Mouse (Mus musculus) left cerebral cortex, postnatal 10 days (tissue): ENCODE results near the gene Dis3l. TPM values are rescaled to one million over a fixed set of nuclear protein-coding genes. Genes with fewer than 3 reads are reported as not detected.

Experiments used
- DNase-seq, 2 experiments: peaks; one replicate each; pipeline ENCODE4 v3.0.0; 2021 to 2022; ENCODE audit warnings: low spot score in 2 of 2, mixed read lengths in 1 of 2; ENCODE audit errors: extremely low spot score in 1 of 2
- intact Hi-C: fragments of 180-260 bp; cut with DNase I; formaldehyde crosslinking; loops from one replicate; pipeline ENCODE4 v1.15.1; 2025
- total RNA-seq, 2 experiments: library from RNA; stranded (reverse); gene quantifications; 2 replicates each; pipeline ENCODE4 v1.2.3; 2021

Dis3l gene
- 10 to 100 TPM; 28.5 to 30.2 TPM for total RNA-seq

DNA sequence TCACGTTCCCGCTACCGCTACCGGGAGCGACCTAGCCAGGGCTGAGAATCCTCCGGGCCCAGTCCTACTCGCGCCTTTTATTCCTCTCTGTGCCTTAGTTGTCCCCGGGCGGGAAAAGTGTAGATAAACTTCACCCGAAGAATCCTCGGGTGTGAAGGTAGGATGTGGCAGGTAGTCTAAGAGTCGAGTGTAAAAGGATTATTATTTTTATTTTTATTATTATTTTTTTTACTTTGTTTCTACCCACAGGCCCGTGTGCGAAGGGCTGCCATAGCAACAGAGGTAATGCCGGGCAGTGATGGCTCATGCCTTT is at the start of gene Dis3l:
Dis3l (minus strand) TSS at position 35 of the 313 bp plus-strand sequence.
- intact Hi-C loops, result loop anchor here (5.0 kb wide), 2 partner anchors 396 to 621 kb away; partner anchors contain the start of genes Ints14 and Rab11a
- DNase-seq, result no peak

- intact Hi-C loops, result loop anchor here (5.0 kb wide), 2 partner anchors 113 to 248 kb away; no protein-coding TSS in a partner anchor
- no peak for DNase-seq
These were observed 48.6 kb upstream of the Dis3l start for GRCm38 (mm10) chr9:64389576-64390292.

- intact Hi-C loops, result loop anchor here (5.0 kb wide), 1 partner anchor 116 kb away; no protein-coding TSS in a partner anchor
- DNase-seq, result no peak
These were observed 45.6 kb upstream of the Dis3l start for GRCm38 (mm10) chr9:64386466-64387211.

DNA sequence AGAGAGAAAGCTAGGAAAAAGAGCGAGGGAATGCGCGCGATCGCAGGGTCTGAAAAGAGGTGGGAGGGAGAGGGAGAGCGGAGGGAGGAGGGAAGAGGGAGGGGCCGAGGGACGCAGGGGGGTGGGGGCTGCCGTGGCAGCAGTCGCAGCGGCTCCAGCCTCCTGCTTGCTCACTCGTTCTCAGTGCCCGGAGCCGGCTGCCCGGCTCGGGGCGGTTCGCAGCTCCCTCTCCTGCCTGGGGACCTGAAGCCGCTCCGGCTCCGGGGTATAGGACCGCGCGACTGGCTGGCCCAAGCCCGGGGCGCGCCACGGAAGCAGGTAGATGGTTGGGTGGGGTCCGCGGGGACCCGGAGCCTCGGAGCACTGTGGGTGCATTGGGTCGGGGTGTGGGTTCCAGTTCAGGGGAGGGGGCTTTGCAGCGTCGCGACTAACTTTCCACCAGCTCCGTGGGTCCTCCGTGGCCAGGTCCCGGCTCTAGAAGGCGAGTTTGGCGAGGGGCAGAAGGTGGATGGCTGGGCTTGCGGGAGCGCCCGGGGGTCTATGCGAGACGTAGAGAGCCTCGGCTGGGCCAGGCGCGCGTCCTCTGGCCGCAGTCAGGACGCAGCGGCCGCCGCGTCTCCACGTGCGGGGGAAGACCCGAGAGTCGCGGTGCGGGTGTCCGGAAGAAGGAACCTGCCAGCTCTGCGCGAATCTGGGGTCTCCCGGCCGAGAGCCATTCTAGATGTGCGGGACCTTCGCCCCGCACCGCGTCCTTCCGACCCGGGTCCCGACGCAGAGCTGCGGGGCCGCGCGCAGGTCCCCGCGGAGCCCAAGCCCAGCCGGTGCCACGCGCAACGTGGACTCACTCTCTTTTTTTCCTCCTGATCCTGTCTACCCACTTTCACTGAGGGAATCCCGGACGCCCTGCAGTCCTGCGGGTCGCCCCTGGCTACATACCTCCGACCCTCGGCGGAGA is 44.7 kb upstream of the Dis3l start, which contains the start of gene Megf11:
Megf11 (plus strand) TSS at position 116 of the 955 bp plus-strand sequence.
- DNase-seq, result peak in 1 of 2 experiments; percentile 74
- intact Hi-C loops, result loop anchor here (5.0 kb wide), 1 partner anchor 117 kb away; no protein-coding TSS in a partner anchor

- DNase-seq, result no peak
- intact Hi-C loops, result no loop called here
These were observed 42.1 kb upstream of the Dis3l start for GRCm38 (mm10) chr9:64383021-64383788.

DNA sequence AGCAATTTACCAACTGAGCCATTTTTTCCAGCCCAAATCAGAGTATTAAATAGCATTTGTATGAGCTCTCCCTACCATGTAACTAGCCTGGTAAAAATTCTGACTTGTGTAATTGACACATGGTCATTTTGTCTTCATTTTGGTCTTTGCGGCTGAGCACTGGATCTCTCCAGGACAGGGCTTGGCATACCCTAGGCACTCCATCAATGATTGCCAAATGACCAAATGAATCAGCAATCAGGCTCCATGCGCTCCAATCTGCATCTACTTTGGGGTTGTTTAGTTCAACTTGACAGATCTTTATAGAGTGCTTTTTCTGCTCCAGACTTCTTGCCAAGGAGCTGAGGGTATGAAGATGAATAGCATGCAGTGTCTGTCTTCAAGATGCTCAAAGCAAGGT is 35.3 kb upstream of the Dis3l start:
- intact Hi-C loops, result no loop called here
- DNase-seq, result no peak

DNA sequence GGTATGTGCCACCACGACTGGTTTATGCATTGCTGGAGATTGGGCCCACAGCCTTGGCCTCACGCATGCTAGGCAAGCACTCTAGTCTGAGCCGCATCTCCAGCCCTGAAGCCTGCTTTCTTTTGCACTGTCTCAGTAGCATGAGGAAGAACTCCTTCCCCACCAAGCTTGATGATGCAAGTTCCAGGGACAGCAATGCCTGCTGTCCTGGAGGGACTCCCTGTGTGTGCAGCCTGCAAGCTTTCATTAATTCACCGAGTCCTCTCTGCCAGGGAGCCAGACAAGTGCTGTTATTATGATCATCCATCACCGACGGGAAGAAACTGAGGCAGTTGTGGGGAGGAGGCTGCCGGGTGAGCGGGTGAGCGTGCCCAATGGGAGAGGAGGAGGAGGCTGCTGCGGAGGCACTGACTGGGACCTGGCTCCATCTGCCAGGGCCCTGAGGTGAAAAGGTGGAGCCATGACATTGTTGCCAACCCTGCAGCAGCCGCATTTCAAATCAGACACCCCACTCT is 30.3 kb upstream of the Dis3l start:
- intact Hi-C loops, result no loop called here
- no peak for DNase-seq

DNA sequence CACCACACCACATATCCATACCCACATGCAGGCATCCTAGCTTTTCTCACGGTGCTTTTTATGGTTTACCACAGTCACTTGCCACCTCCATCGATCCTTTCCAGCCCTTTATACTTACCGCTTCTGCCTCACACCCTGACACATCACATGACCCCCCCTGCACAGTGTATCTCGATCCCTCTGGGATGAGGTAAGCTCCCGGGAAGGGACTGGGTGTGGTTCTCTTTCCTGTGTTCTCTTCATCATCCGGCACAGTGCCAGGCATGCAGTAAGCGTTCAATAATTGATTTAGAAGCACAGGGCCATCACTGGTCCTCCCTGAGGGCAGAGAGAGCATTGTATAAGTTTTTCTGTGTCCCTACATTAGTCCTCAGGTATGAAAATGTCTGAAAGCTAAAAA is 28.8 kb upstream of the Dis3l start:
- no peak for DNase-seq

DNA sequence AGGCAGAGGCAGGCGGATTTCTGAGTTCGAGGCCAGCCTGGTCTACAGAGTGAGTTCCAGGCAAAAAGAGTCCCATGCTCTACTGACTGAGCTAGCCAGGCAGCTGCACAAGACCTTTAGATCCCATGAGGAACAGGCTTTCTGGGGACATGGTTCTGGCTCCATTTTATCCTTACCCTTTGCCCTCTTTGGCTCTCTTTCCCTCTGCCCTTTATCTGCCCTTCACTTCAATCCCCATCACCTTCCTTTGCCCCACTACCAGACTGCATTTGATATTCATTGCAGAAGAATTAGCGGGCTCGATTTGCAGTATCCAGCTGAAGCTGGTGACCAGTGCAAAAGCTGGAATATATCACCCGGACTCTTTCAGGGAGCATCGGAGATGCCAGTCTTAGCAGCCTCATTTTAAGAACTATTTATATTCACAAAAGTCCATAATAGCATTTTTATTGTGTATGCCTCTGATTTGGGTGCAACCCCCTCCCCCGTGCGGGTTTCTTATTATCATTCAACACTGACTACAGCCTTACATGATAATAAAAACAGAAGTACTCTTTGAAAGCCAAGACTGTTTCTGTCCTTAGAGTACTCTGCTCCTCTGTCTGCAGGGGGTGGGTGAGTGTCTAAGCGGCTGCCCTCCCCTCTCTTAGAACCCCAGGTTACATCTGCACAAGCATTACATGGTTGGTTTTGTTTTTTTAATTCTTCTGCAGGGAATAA is 20.3 kb upstream of the Dis3l start:
- DNase-seq, result no peak
- intact Hi-C loops, result no loop called here

More for the DNA sequence above, 28.8 kb upstream of the Dis3l start:
- intact Hi-C loops, result no loop called here

GRCm38 (mm10) chr9:64355627-64356026 is 14.5 kb upstream of the Dis3l start:
- intact Hi-C loops, result no loop called here
- peak in 1 of 2 experiments; percentile 41 for DNase-seq

GRCm38 (mm10) chr9:64351191-64351590 is 10.1 kb upstream of the Dis3l start:
- DNase-seq, result no peak
- intact Hi-C loops, result no loop called here

DNA sequence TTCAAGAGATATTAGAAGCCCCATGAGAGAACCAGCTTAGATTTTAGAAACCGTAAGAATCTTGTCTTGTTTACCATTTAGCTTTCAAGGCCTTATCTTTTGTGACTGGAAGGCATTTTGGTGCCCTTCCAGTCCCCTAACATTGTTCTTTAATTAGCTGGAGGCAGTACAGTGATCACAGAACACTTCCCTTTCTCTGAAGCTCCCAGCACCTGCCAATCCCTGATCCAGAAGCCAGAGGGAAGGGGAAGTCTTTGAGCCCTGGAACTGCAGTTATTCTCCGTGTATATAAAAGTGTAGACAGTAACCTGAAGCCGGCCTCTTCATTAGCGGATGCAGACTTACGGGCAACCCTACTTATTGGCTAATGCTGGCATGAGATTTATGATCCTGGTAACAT is 8.4 kb upstream of the Dis3l start:
- intact Hi-C loops, result loop anchor here (5.0 kb wide), 2 partner anchors 288 to 343 kb away; no protein-coding TSS in a partner anchor
- no peak for DNase-seq

DNA sequence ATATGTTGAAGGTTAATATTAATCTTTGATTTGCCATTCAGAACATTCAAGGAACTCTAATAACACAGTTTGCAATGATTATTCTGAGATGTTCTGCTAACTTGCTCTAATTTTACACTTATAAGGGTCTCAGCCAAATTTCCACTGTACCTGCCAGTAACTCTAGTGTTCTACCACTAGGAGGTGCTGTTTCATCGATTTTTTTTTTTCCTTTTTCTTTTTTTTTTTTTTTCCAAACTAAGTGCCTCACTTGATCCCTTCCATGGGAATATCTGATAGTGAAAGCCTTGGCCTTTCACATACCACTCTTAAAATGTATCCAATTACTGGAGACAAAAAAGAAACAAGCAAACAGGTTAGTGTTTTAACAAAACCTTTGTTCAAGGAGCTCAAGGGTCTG is 6.3 kb upstream of the Dis3l start:
- intact Hi-C loops, result loop anchor here (5.0 kb wide), 2 partner anchors 290 to 345 kb away; no protein-coding TSS in a partner anchor
- DNase-seq, result no peak

DNA sequence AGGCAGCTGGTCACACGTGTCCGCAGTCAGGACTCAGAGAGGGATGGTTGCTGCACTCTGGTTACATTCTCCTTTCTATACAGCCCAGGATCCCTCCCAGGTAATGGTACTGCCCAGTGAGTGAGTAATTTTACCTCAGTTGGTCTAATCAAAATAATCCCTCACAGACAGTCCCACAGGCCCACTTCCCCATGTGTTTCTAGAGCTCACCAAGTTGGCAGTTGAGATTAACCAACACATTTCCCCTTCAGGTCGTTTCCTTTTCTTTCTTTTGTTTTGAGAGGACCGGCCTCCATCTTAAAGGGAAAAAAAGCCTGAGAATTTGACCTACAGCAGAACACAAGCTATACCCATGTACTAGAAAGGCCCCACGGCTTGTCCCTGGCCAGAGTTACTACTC is 4.8 kb upstream of the Dis3l start:
- intact Hi-C loops, result loop anchor here (5.0 kb wide), 2 partner anchors 291 to 346 kb away; no protein-coding TSS in a partner anchor
- DNase-seq, result no peak

DNA sequence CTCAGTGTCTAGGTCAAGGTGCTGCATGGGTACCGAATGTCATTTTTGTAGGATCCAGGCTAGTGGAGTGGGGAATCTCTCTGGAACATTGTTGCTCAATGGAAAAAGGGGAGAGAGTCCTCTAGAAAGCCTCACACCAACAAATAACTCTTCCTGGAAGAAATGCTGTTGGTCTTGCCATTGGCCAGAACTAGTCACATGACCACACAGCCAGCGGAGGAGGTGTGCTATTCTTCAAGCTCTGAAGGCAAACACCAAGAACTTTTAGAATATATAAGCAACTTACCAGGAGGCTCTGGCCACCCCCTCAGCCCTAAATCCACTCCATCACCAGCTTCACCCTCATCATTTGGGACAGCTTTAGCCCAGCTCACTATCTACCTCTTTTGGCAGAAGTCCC is 2.6 kb upstream of the Dis3l start:
- intact Hi-C loops, result loop anchor here (5.0 kb wide), 2 partner anchors 394 to 619 kb away; partner anchors contain the start of genes Ints14 and Rab11a
- DNase-seq, result no peak

DNA sequence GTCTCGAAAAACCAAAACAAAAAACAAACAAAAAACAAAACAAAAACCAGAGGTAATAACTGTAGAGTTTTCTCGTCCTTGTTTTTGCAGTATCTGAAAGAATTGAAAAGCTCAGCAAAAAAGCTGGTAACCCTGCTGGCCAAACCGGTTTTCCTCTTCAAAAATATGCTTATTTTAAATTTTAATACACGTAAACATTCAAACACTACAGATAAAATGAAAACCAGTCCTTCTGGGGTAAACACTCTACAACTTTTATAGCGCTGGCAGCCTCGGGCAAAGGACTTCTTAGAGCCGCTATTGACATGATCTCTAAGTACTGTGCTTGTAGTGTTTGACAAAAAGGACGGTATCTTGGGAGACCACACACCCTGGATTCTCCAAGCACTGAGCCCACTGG is 583 bp upstream of the Dis3l start:
- DNase-seq, result no peak
- intact Hi-C loops, result loop anchor here (5.0 kb wide), 2 partner anchors 396 to 621 kb away; partner anchors contain the start of genes Ints14 and Rab11a
